Mouse (Mus musculus): ENCODE results near the gene Cys1. TPM values are rescaled to one million over a fixed set of nuclear protein-coding genes. Genes with fewer than 3 reads are reported as not detected.
A peak's percentile ranks its signal among the peaks of the same experiment; 100 is the strongest.

Cys1 gene
- polyA plus RNA-seq, 2 experiments from 2014 or later = not detected

GRCm38 (mm10) chr12:24697484-24698204 lies 16.0 kb upstream of the Cys1 start:
- no peak for ATAC-seq

DNA sequence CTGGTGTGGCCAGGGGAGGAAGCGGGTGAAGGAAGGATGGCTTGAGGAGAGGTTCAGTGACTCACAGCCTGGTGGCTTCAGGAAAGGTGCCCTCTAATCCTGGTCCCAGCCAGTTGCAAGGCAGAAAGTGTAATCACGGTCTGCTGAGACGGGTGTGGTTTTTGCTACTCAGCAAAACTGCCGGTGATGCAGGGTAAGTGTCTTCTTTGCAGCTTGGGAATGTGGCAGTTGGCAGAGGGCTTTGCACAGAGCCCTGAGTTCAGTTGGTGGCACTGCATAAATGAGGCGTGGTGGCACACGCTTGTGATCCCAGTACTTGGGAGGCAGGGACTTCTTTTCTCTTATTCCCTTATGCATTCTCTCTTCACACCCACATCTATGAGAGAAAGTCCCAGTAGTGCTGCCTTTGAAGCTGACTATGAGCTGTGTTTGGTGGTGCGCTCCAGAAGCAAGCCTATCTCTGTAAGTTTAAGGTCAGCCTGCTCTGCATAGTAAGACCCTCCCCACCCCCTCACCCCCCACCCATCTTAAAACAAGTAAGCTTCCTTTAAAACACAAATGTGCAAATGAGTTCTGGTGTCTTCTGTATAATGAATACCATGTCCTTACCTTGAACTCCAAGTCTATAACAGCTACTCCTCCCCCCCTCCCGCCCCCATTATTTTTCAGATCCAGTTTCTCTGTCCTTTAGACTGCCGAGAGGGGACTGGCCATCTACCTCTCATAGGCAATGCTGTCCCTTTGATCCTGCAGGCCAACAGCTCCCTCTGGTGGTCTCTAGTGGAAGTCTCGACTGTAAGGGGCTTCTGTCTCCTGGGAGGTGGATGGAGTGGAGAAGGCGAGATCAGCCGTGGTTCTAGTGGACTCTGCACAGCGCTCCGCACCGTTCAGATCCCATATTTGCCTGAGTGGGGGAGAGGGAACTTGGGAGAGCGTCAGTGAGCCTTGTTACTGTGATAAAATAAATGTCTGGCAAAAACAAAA lies 15.2 kb upstream of the Cys1 start:
- ATAC-seq = peak; percentile 94

DNA sequence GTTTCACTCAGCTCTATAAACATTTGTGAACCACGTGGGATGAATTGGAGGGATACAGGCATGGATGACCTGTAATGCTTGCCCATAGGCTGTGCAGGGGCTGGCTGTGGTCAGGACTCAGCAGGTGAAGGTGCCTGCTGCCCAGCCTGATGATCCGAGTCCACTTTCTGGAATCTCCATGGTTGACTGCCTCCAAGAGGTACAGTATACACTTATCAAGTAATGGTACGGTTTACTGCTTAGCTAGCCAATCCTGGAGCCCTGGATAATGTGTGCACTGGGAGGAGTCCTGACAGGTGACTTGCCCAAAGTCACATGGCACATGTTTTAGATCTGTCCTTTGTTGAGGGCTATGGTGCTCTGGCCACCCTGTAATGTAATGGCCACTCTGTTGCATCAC lies 8.7 kb upstream of the Cys1 start:
- ATAC-seq = no peak

GRCm38 (mm10) chr12:24686696-24687346 lies 5.2 kb upstream of the Cys1 start:
- ATAC-seq = no peak

- ATAC-seq = no peak
Measured at GRCm38 (mm10) chr12:24686038-24686695, 4.6 kb upstream of the Cys1 start.

GRCm38 (mm10) chr12:24683461-24683860 lies 1.8 kb upstream of the Cys1 start:
- no peak for ATAC-seq

- ATAC-seq = no peak
Measured at GRCm38 (mm10) chr12:24682563-24682962, 950 bp upstream of the Cys1 start.

GRCm38 (mm10) chr12:24680492-24681285 lies 924 bp downstream of the Cys1 start:
- ATAC-seq = no peak

GRCm38 (mm10) chr12:24680096-24680491 lies 1.5 kb downstream of the Cys1 start:
- no peak for ATAC-seq

GRCm38 (mm10) chr12:24662131-24662530 lies 19.5 kb downstream of the Cys1 start:
- ATAC-seq = no peak

DNA sequence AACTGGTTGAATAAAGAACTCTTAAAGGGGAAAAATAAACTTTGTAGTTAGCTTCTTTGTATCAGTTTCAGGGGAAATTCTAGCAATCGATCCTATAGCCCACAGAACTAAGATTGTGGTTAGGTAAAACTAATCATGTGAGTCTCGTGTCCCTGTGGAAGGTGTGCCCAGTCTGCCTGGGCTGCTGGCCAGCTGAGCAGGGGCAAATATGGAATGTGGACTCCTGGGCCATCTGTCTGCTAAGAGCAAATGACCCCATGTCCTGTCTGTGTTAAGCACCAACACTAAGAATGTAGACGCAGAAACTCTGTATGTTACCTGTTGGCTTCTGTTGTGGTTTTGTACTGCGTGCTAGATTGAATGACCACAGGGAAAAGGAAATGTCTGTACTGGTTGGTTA lies 20.5 kb downstream of the Cys1 start:
- ATAC-seq = no peak

- ATAC-seq = no peak
Measured at GRCm38 (mm10) chr12:24659923-24660322, 21.7 kb downstream of the Cys1 start.

DNA sequence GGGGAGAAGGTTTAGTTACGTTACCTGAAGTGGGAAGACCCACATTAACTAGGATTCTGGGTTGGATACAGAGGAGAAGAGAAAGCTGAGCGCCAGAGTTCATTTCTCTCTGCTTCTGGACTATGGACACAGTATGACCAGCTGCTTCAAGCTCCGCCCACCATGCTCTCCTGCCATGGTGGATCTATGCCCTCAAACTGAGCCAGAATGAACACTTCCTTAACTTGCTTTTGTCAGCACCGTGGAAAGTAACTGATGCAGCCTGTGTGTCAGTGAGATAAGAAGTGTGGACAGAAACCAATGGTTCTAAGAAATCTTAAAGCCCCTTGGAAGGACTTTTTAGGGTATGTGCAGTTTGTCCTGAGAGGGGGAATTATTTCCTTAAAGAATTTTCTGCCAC lies 22.6 kb downstream of the Cys1 start:
- no peak for ATAC-seq

DNA sequence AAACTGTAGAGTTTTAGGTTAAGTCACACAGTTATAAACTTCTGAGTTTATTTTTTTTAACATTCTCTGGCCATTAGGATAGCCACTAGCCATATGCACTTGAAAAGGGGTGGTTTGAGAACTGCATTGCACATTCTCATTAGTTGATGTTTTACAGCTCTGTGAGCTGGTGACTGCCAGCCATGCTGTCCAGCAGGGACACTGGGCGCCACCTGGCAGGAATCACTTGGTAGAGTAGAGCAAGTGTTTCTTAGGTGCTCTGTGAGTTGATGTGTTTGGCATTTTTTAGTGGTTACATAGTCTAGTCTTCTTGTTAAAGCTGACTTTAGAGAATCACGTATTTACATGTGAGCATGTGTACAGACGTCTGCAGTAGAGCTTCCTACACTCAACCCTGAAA lies 25.2 kb downstream of the Cys1 start:
- no peak for ATAC-seq

GRCm38 (mm10) chr12:24654065-24654862 lies 27.3 kb downstream of the Cys1 start:
- no peak for ATAC-seq

DNA sequence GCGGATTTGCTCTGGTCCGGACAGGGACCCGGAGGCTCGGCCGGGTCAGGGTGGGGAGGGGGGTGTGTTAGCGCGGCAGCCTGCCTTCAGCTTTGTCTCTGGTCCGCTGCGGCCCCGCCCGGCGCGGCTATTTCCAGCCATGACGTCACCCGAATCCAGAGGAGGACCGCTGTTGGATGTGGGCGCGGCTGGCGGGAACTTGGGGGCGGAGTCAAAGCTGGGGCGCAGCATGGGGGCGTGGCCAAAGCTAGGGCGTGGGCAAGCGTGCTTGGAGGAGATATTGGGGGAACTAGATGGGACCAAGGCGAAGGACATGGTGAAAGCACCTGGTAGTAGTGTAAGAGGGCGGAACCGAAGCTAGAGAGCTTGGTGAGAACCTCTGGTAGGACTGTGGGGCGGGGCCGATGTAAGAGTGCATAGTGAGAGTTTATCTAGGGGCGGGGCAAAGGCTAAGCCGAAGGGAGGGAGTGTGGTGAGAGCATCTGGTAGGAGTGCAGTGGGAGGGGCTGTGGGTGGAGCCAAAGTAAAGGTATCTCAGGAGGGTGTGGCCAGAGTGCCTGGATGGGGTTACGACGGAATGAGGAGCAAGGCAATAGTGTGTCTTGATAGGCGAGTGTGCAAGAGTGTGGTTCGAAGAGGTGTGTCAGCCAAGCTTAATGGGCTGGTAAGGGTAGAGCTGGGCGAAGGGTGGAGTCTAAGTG lies 29.8 kb downstream of the Cys1 start:
- peak; percentile 74 for ATAC-seq

- peak; percentile 82 for ATAC-seq
Measured at GRCm38 (mm10) chr12:24651063-24651557, 30.5 kb downstream of the Cys1 start, which contains the start of gene Klf11. TSS of gene Klf11 (plus strand) at chr12:24651274.

- ATAC-seq = no peak
Measured at GRCm38 (mm10) chr12:24650415-24651062, 31.1 kb downstream of the Cys1 start.

- no peak for ATAC-seq
Measured at GRCm38 (mm10) chr12:24648094-24648493, 33.5 kb downstream of the Cys1 start.
